Mouse (Mus musculus) macrophage (primary cell): Measurements from ENCODE around the gene Zfp936. TPM values are rescaled to one million over a fixed set of nuclear protein-coding genes. Genes with fewer than 3 reads are reported as not detected.
"Not testable (repeated sequence)": the region's sequence is repeated elsewhere in the genome, so short reads cannot be mapped to it uniquely, and the experiment has no call there.

ENCODE experiments used
- H3K27ac ChIP-seq: fragments of 350-480 bp; formaldehyde crosslinking; 2 replicates; pipeline ENCODE4 v1.9.0; 2021
- H3K36me3 ChIP-seq: fragments of 350-480 bp; formaldehyde crosslinking; 2 replicates; pipeline ENCODE4 v1.9.0; 2021; ENCODE audit errors: inconsistent target
- H3K4me3 ChIP-seq: fragments of 350-480 bp; formaldehyde crosslinking; 2 replicates; pipeline ENCODE4 v1.9.0; 2021; ENCODE audit errors: inconsistent target
- H3K79me2 ChIP-seq: fragments of 350-480 bp; formaldehyde crosslinking; 2 replicates; pipeline ENCODE4 v1.9.0; 2021; ENCODE audit errors: inconsistent target
- WGBS: methylation state at CpG from one replicate; pipeline ENCODE4 v1.1.7; 2026; ENCODE audit warnings: inconsistent platforms; ENCODE audit not compliant: missing documents; 5-methylcytosine and 5-hydroxymethylcytosine counted together
- polyA plus RNA-seq: library from polyadenylated mRNA; stranded (reverse); fragments of 250-400 nt; gene quantifications from 3 replicates; pipeline ENCODE4 v1.2.4, GENCODE M21; 2018; ENCODE audit warnings: inconsistent platforms
- total RNA-seq, 78 experiments: library from RNA; depleted of rRNA; stranded (reverse); fragments of 250-400 nt; gene quantifications; 1 replicate in 9 of 78; 2 replicates in 24 of 78; 3 replicates in 43 of 78; 4 replicates in 2 of 78; pipeline ENCODE4 v1.2.4; 2018; ENCODE audit warnings: inconsistent platforms in 56 of 78

Zfp936 gene
- not detected for total RNA-seq (2018; cell fraction: chromatin; rRNA removed)
- not detected for total RNA-seq (2018; cell fraction: cytosol; rRNA removed)
- total RNA-seq (2018; cell fraction: nucleus; rRNA removed), result not detected
- not detected in 3 replicates for polyA plus RNA-seq

DNA sequence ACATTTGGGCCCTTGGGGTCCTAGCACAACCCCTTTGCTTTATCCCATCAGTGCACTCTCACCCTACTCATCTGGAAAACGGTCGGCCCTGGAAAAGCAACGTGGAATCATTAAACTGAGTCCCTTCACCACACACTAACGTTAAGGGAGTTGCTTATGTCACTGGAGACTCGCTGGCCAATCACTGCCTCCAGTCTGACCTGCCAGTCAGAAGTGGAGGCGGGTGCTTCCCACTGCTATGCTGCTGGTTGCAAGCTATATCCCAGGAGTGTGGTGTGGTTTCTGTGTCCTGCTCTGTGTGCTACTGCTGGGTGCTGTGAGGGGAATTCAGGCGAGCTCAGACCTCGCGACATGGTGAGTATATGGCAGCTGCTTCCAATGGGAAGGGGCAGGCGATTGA is at the start of gene Zfp936:
TSS of gene Zfp936 (plus strand) at position 301 of the 400 bp plus-strand sequence.
- H3K79me2 ChIP-seq, H3K4me3 ChIP-seq, H3K36me3 ChIP-seq, H3K27ac ChIP-seq: not testable (repeated sequence)
- WGBS, result 82% methylated on average over 10 of the region's 10 CpGs

GRCm38 (mm10) chr7:43077831-43078230 is 36.2 kb upstream of the Zfp936 start:
- Histone ChIP-seq H3K4me3 (no peak overlapping the region), H3K79me2 (no peaks in the 10 kb centered on the region), H3K36me3 (no peaks in the 10 kb centered on the region), H3K27ac (no peak overlapping the region)
- WGBS, result 90% methylated on average over 8 of the region's 8 CpGs

GRCm38 (mm10) chr7:43128691-43129090 is 14.7 kb downstream of the Zfp936 start:
- H3K36me3 ChIP-seq, H3K79me2 ChIP-seq, H3K4me3 ChIP-seq, H3K27ac ChIP-seq: not testable (repeated sequence)
- 92% methylated on average over 12 of the region's 15 CpGs for WGBS

- 78% methylated on average over 4 of the region's 4 CpGs for WGBS
Measured at GRCm38 (mm10) chr7:43164121-43164520, 50.1 kb downstream of the Zfp936 start.

DNA sequence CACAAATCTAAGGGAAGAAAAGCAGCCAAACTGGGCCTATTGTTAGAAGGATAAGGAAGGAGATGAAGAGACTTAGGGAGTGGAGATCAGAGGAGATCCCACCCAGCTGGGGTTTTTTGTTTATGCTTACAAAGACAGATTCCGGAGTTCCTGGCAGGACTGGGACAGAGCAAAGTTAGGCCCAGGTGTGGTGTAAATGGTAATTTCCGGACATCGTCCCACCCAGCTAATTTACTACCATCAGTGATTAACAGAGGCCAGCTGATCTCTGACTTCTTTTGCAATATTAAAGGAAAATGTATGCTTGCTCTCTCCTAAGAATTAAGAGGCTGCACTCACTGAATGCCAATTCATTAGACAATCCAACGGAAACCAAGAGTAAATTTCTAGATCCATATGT is 53.1 kb downstream of the Zfp936 start:
- WGBS, result 84% methylated on average over 4 of the region's 4 CpGs
- not testable (repeated sequence) for H3K27ac ChIP-seq, H3K4me3 ChIP-seq

More at GRCm38 (mm10) chr7:43164121-43164520, 50.1 kb downstream of the Zfp936 start:
- not testable (repeated sequence) for H3K36me3 ChIP-seq, H3K27ac ChIP-seq, H3K79me2 ChIP-seq, H3K4me3 ChIP-seq

GRCm38 (mm10) chr7:43167811-43168210 is 53.8 kb downstream of the Zfp936 start:
- 85% methylated on average over 1 of the region's 1 CpGs for WGBS
- not testable (repeated sequence) for H3K79me2 ChIP-seq, H3K36me3 ChIP-seq, H3K27ac ChIP-seq, H3K4me3 ChIP-seq

More for the DNA sequence above, 53.1 kb downstream of the Zfp936 start:
- H3K36me3 ChIP-seq, H3K79me2 ChIP-seq: not testable (repeated sequence)

- H3K36me3 ChIP-seq, H3K79me2 ChIP-seq, H3K27ac ChIP-seq, H3K4me3 ChIP-seq: not testable (repeated sequence)
- 54% methylated on average over 1 of the region's 1 CpGs for WGBS
Measured at GRCm38 (mm10) chr7:43168212-43168611, 54.2 kb downstream of the Zfp936 start.

GRCm38 (mm10) chr7:43177003-43177702 is 63.1 kb downstream of the Zfp936 start:
- WGBS, result 90% methylated on average over 11 of the region's 14 CpGs
- no peak overlapping the region for H3K27ac ChIP-seq
- H3K36me3 ChIP-seq, result no peaks in the 10 kb centered on the region
- no peak overlapping the region for H3K4me3 ChIP-seq
- no peaks in the 10 kb centered on the region for H3K79me2 ChIP-seq

- not testable (repeated sequence) for H3K36me3 ChIP-seq, H3K4me3 ChIP-seq, H3K27ac ChIP-seq, H3K79me2 ChIP-seq
- WGBS, result 80% methylated on average over 7 of the region's 7 CpGs
Measured at GRCm38 (mm10) chr7:43213781-43214180, 99.8 kb downstream of the Zfp936 start.

Other genes with a start within 250 kb of the Zfp936 start
- gene Gm2381, start 247.0 kb upstream of the Zfp936 start, polyA plus RNA-seq, result not detected in 3 replicates
- gene Vmn2r63, start 180.4 kb upstream of the Zfp936 start, polyA plus RNA-seq, result not detected in 3 replicates
- gene Gm9268, start 95.5 kb upstream of the Zfp936 start, polyA plus RNA-seq, result not detected in 3 replicates
- gene Zfp715, start 199.1 kb downstream of the Zfp936 start, polyA plus RNA-seq, result 14.7 to 18.7 TPM (median 16.7 TPM) in 3 replicates
- 0.35 to 0.52 TPM (median 0.43 TPM) in 3 replicates for gene Siglecf, start 237.1 kb downstream of the Zfp936 start, polyA plus RNA-seq